Mouse (Mus musculus): Measurements from ENCODE around the gene Ndufaf3.

- TF ChIP-seq CTCF (IDR thresholded peaks at IDR 0.05; ENCODE audit: borderline replicate concordance, insufficient read depth, low read length) = no peak
- TF ChIP-seq POLR2A (IDR thresholded peaks at IDR 0.05; ENCODE audit: low read depth, low read length) = no peak
These were observed 9.8 kb upstream of the Ndufaf3 start for GRCm38 (mm10) chr9:108577025-108577424.

Measured in embryonic fibroblast, embryonic 13.5 days (primary cell).